Mouse (Mus musculus) stomach, embryonic 14.5 days (tissue): ENCODE data around the gene Krtap3-3. TPM values are rescaled to one million over a fixed set of nuclear protein-coding genes. Genes with fewer than 3 reads are reported as not detected.

Source experiments
- ATAC-seq: fragments of 200-750 bp; cut with Nextera tagmentation; 2 replicates; pipeline ENCODE4 v1.8.0; 2017; ENCODE audit warnings: low read depth, moderate TSS enrichment; ENCODE audit not compliant: insufficient number of reproducible peaks, insufficient read depth, low FRiP score
- H3K27ac ChIP-seq: fragments of 300-500 bp; sonication (generic); 2 replicates; pipeline ENCODE4 v1.5.1; 2014; ENCODE audit warnings: mild to moderate bottlenecking, low read length, moderate library complexity, mixed read lengths
- H3K27me3 ChIP-seq: fragments of 300-500 bp; sonication (generic); 2 replicates; pipeline ENCODE4 v1.6.1; 2014; ENCODE audit warnings: low read length, control low read depth, mixed read lengths; ENCODE audit not compliant: control insufficient read depth, insufficient read depth
- H3K36me3 ChIP-seq: fragments of 300-500 bp; sonication (generic); 2 replicates; pipeline ENCODE4 v1.6.1; 2014; ENCODE audit warnings: mild to moderate bottlenecking, control low read depth, low read length, moderate library complexity, mixed read lengths; ENCODE audit not compliant: control insufficient read depth, insufficient read depth
- H3K4me1 ChIP-seq: fragments of 300-500 bp; sonication (generic); 2 replicates; pipeline ENCODE4 v1.6.1; 2014; ENCODE audit warnings: low read length, control low read depth, mixed read lengths; ENCODE audit not compliant: control insufficient read depth, insufficient read depth
- H3K4me2 ChIP-seq: fragments of 300-500 bp; sonication (generic); replicated peaks from 2 replicates; pipeline ENCODE4 v1.6.1; 2014; ENCODE audit warnings: low read depth, low read length, control low read depth
- H3K4me3 ChIP-seq: fragments of 300-500 bp; sonication (generic); 2 replicates; pipeline ENCODE4 v1.5.1; 2014; ENCODE audit warnings: low read depth, low read length, control low read depth
- H3K9ac ChIP-seq: fragments of 300-500 bp; sonication (generic); replicated peaks from 2 replicates; pipeline ENCODE4 v1.6.1; 2014; ENCODE audit warnings: low read depth, mild to moderate bottlenecking, control low read depth, low read length, moderate library complexity, mixed read lengths
- H3K9me3 ChIP-seq: fragments of 300-500 bp; sonication (generic); 2 replicates; pipeline ENCODE4 v1.6.1; 2016; ENCODE audit warnings: low read depth, low read length, control low read depth; ENCODE audit not compliant: control insufficient read depth
- WGBS: fragments of 180-500 bp; shearing (Covaris S2); extraction: QIAGEN DNeasy Blood & Tissue Kit; methylation state at CpG from one replicate; pipeline ENCODE4 v1.1.7; 2014; 5-methylcytosine and 5-hydroxymethylcytosine counted together
- polyA plus RNA-seq: library from polyadenylated mRNA; unstranded; fragments of >200 nt; fragmentation: Nextera tagmentation; extraction: Ambion mirVana; gene quantifications from 2 replicates; pipeline ENCODE4 v1.2.1, GENCODE M21; 2014

Gene Krtap3-3
- polyA plus RNA-seq, 1 experiment from 2014 or later: not detected

DNA sequence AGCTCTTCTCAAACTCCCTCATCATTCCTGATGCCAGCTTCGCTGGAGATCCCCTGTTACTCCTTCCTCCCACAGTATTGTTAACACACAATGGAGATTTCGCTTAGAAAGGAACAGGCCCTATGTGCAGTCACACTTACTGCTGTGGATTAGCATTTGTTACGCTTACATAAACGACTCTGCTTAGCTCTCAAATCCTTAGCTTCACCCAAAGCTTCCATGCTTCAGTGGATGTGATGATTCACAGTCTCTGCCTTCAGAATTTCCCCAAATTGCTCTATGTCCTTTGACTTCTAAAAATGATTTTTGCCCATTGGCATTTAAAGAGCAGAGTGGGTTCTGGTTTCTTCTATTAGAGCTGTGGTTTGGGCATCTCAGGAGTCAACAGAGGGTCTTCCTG, 22.5 kb upstream of the Krtap3-3 start:
- H3K9me3 ChIP-seq: no peaks in the 10 kb centered on the region
- H3K4me3 ChIP-seq: no peak overlapping the region
- no peak overlapping the region for H3K27ac ChIP-seq
- H3K36me3 ChIP-seq: no peaks in the 10 kb centered on the region
- WGBS: 58% methylated on average over 4 of the region's 4 CpGs
- ATAC-seq: no peak
- H3K4me1 ChIP-seq: no peaks in the 10 kb centered on the region
- no peaks in the 10 kb centered on the region for H3K27me3 ChIP-seq
- H3K4me2 ChIP-seq: no peak overlapping the region
- no peak overlapping the region for H3K9ac ChIP-seq

GRCm38 (mm10) chr11:99566530-99566929, 15.9 kb upstream of the Krtap3-3 start, which contains the start of gene Krtap3-1:
Gene Krtap3-1, minus strand, starts transcription at chr11:99566630.
- Histone ChIP-seq H3K4me3 (no peak within 1 kb of the TSS), H3K4me2 (no peak within 1 kb of the TSS), H3K4me1 (no peaks in the 10 kb centered on the region), H3K9ac (no peak within 1 kb of the TSS), H3K27ac (no peak within 1 kb of the TSS), H3K9me3 (no peaks in the 10 kb centered on the region), H3K27me3 (no peaks in the 10 kb centered on the region), H3K36me3 (no peaks in the 10 kb centered on the region)
- 93% methylated on average over 7 of the region's 7 CpGs for WGBS
- ATAC-seq: no peak

DNA sequence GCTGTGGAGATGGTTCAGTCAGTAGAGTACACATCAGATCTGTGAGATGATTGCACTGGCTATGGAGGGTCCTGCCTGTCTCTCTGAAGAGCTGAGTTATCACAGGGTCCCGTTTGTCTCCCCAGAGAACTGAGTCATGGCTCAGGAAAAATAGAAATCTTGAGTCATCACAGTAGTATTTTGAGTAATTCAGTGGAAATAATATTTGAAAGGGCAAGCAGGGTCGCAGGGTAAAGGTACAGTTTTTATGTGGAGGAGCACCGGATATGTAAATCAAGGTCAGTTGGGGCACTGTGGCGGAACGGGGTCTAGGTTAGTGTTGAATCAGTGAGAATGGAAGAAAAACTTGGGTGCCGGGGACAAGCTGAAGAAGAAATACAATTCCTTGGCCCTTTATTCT, 11.9 kb upstream of the Krtap3-3 start:
- H3K4me1 ChIP-seq: no peaks in the 10 kb centered on the region
- no peaks in the 10 kb centered on the region for H3K36me3 ChIP-seq
- no peaks in the 10 kb centered on the region for H3K9me3 ChIP-seq
- 83% methylated on average over 6 of the region's 6 CpGs for WGBS
- no peak for ATAC-seq
- no peak overlapping the region for H3K27ac ChIP-seq
- H3K27me3 ChIP-seq: no peaks in the 10 kb centered on the region
- no peak overlapping the region for H3K9ac ChIP-seq
- no peak overlapping the region for H3K4me3 ChIP-seq
- no peak overlapping the region for H3K4me2 ChIP-seq

DNA sequence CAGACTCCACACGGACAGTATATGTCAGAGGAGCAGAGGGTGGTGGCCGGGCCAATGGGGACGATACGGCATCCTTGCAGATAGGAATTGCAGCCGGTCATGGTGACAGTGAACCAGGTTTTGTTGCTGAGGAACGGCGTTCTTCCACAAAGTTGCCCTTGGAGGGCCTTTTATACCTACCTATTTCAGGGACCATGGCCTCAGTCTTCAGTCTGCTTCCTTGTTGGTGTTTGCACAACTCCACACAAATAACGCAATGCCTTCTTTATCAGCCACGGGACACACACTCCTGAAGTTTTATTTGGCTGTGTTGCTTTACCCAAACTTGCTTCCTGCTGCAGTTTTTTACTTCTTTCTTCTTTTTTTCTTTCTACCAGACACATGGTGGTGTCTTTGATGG, 8.7 kb upstream of the Krtap3-3 start, which contains the start of gene Gm11939:
Gene Gm11939 (minus strand): TSS at position 101 of the 400 bp plus-strand sequence.
- H3K4me1 ChIP-seq: no peaks in the 10 kb centered on the region
- H3K27me3 ChIP-seq: no peaks in the 10 kb centered on the region
- no peak within 1 kb of the TSS for H3K27ac ChIP-seq
- ATAC-seq: no peak
- H3K4me3 ChIP-seq: no peak within 1 kb of the TSS
- H3K9me3 ChIP-seq: no peaks in the 10 kb centered on the region
- 85% methylated on average over 9 of the region's 9 CpGs for WGBS
- no peak within 1 kb of the TSS for H3K4me2 ChIP-seq
- H3K9ac ChIP-seq: no peak within 1 kb of the TSS
- H3K36me3 ChIP-seq: no peaks in the 10 kb centered on the region

DNA sequence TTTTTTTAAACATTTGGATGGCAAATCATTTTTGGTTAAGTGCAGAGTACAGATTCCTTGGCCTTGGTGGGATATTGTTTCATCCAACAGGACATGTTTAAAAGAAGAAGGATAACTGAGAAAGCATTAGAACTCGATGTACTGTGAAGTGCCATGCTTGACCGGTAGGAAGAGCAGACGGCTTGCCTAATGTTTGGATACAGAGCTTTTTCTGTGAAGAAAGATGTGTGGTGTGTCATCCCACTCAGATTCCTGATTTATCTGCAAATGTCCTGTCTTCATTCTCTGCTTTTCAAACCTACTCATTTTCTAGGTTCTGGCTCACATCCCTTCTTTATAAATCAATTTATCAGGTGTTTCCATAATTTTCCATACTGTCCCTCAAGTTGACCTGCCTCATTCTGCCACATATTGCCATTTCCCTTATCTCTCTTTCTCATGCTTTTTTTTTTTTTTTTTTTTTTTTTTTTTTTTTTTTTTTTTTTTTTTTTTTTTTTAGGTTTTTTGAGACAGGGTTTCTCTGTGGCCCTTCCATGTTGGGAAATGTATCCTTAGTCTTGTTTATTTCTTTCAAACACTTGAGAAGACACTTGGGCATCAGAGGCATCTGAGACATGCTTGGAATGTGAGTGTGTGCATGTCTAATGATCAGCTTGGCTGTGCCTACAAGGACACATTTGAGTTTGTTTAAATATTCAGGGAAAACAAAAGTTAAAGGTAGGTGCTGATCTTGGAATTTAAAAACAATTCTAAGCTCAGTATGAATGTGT, 7.5 kb upstream of the Krtap3-3 start:
- no peak overlapping the region for H3K9ac ChIP-seq
- WGBS: 61% methylated on average over 3 of the region's 3 CpGs
- no peak overlapping the region for H3K4me3 ChIP-seq
- no peaks in the 10 kb centered on the region for H3K4me1 ChIP-seq
- no peak for ATAC-seq
- no peaks in the 10 kb centered on the region for H3K9me3 ChIP-seq
- H3K4me2 ChIP-seq: no peak overlapping the region
- no peak overlapping the region for H3K27ac ChIP-seq
- H3K36me3 ChIP-seq: no peaks in the 10 kb centered on the region
- H3K27me3 ChIP-seq: no peaks in the 10 kb centered on the region

GRCm38 (mm10) chr11:99556753-99557152, 6.1 kb upstream of the Krtap3-3 start, which contains the start of gene Krtap3-2:
Gene Krtap3-2, minus strand, starts transcription at chr11:99556853.
- Histone ChIP-seq H3K27me3 (no peaks in the 10 kb centered on the region), H3K4me1 (no peaks in the 10 kb centered on the region), H3K9me3 (no peaks in the 10 kb centered on the region), H3K4me2 (no peak within 1 kb of the TSS), H3K9ac (no peak within 1 kb of the TSS), H3K4me3 (no peak within 1 kb of the TSS), H3K36me3 (no peaks in the 10 kb centered on the region), H3K27ac (no peak within 1 kb of the TSS)
- no peak for ATAC-seq
- WGBS: 73% methylated on average over 2 of the region's 2 CpGs

GRCm38 (mm10) chr11:99556195-99556594, 5.5 kb upstream of the Krtap3-3 start:
- no peak for ATAC-seq
- H3K4me3 ChIP-seq: no peak overlapping the region

GRCm38 (mm10) chr11:99547892-99548291, 2.8 kb downstream of the Krtap3-3 start:
- no peak overlapping the region for H3K9ac ChIP-seq
- no peak overlapping the region for H3K4me2 ChIP-seq
- no peaks in the 10 kb centered on the region for H3K27me3 ChIP-seq
- H3K4me3 ChIP-seq: no peak overlapping the region
- H3K27ac ChIP-seq: no peak overlapping the region
- no peaks in the 10 kb centered on the region for H3K36me3 ChIP-seq
- H3K4me1 ChIP-seq: no peaks in the 10 kb centered on the region
- ATAC-seq: no peak
- H3K9me3 ChIP-seq: no peaks in the 10 kb centered on the region

More at GRCm38 (mm10) chr11:99556195-99556594, 5.5 kb upstream of the Krtap3-3 start:
- Histone ChIP-seq H3K36me3 (no peaks in the 10 kb centered on the region), H3K27ac (no peak overlapping the region), H3K9me3 (no peaks in the 10 kb centered on the region), H3K4me1 (no peaks in the 10 kb centered on the region), H3K27me3 (no peaks in the 10 kb centered on the region), H3K9ac (no peak overlapping the region), H3K4me2 (no peak overlapping the region)
- 85% methylated on average over 2 of the region's 2 CpGs for WGBS

GRCm38 (mm10) chr11:99539721-99540120, 10.9 kb downstream of the Krtap3-3 start:
- Histone ChIP-seq H3K27ac (no peak overlapping the region), H3K4me2 (no peak overlapping the region), H3K9me3 (no peaks in the 10 kb centered on the region), H3K27me3 (no peaks in the 10 kb centered on the region), H3K4me3 (no peak overlapping the region), H3K9ac (no peak overlapping the region), H3K4me1 (no peaks in the 10 kb centered on the region), H3K36me3 (no peaks in the 10 kb centered on the region)
- no peak for ATAC-seq
- WGBS: 65% methylated on average over 9 of the region's 9 CpGs
